Mouse (Mus musculus): Measurements from ENCODE around the gene Mydgf. TPM values are rescaled to one million over a fixed set of nuclear protein-coding genes. Genes with fewer than 3 reads are reported as not detected.

The Mydgf gene
- polyA plus RNA-seq, 1 experiment from 2014 or later: 74.2 TPM

GRCm38 (mm10) chr17:56185281-56186141 is 1.8 kb upstream of the Mydgf start:
- Histone ChIP-seq H3K4me2 (peak overlapping the region; percentile 27; the same call in 1 of the 2 replicates), H3K27ac (replicated peaks) (peak overlapping the region; percentile 83), H3K9ac (peak overlapping the region; percentile 51; the same call in 1 of the 2 replicates), H3K9me3 (no peaks in the 10 kb centered on the region), H3K4me1 (replicated peaks) (peaks cover 31% of the 10 kb centered on the region), H3K36me3 (peaks cover 59% of the 10 kb centered on the region), H3K27me3 (no peaks in the 10 kb centered on the region), H3K4me3 (no peak overlapping the region)
- 19% methylated on average over 11 of the region's 11 CpGs for WGBS
- peak; percentile 13; the same call in 1 of the 2 replicates for ATAC-seq (ENCODE audit: low read depth)

GRCm38 (mm10) chr17:56182975-56183657 is 604 bp downstream of the Mydgf start:
- H3K4me3 ChIP-seq: peak overlapping the region; percentile 88
- H3K9me3 ChIP-seq: no peaks in the 10 kb centered on the region
- peak overlapping the region; percentile 68 for H3K27ac ChIP-seq (replicated peaks)
- 3% methylated on average over 14 of the region's 14 CpGs for WGBS
- peak overlapping the region; percentile 94 for H3K4me2 ChIP-seq
- H3K4me1 ChIP-seq (replicated peaks): peaks cover 31% of the 10 kb centered on the region
- H3K36me3 ChIP-seq: peaks cover 57% of the 10 kb centered on the region
- H3K9ac ChIP-seq: peak overlapping the region; percentile 88
- peak; percentile 49 for ATAC-seq (ENCODE audit: low read depth)
- H3K27me3 ChIP-seq: no peaks in the 10 kb centered on the region

DNA sequence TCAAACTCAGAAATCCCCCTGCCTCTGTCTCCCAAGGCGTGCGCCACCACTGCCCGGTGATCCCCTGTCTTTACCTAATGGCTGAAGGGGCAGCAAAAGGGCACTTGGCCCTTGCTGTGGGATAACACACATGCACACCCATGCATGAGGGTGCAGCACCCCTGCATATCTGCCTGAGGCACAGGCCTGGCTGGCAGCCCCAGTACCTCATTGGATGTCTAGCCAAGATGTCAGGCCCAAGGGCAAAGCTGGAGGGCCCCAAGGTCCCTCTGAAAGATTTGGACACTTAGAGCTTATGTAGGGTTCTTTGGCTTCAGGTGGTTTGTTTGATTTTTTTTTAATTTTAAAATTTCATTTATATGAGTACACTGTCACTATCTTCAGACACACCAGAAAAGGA is 8.3 kb downstream of the Mydgf start:
- 99% methylated on average over 3 of the region's 3 CpGs for WGBS
- H3K4me2 ChIP-seq: no peak overlapping the region
- H3K9me3 ChIP-seq: no peaks in the 10 kb centered on the region
- H3K27me3 ChIP-seq: no peaks in the 10 kb centered on the region
- H3K4me3 ChIP-seq: no peak overlapping the region
- no peak overlapping the region for H3K9ac ChIP-seq
- no peak overlapping the region for H3K27ac ChIP-seq (replicated peaks)
- H3K36me3 ChIP-seq: peaks cover 61% of the 10 kb centered on the region
- peaks cover 12% of the 10 kb centered on the region for H3K4me1 ChIP-seq (replicated peaks)
- ATAC-seq (ENCODE audit: low read depth): no peak

- H3K9me3 ChIP-seq: no peaks in the 10 kb centered on the region
- H3K4me2 ChIP-seq: no peak overlapping the region
- H3K36me3 ChIP-seq: peaks cover 42% of the 10 kb centered on the region
- H3K27me3 ChIP-seq: no peaks in the 10 kb centered on the region
- no peak overlapping the region for H3K27ac ChIP-seq (replicated peaks)
- WGBS: 57% methylated on average over 10 of the region's 10 CpGs
- H3K9ac ChIP-seq: no peak overlapping the region
- no peak overlapping the region for H3K4me3 ChIP-seq
- H3K4me1 ChIP-seq (replicated peaks): peaks cover 20% of the 10 kb centered on the region
- ATAC-seq (ENCODE audit: low read depth): no peak
These were observed 10.2 kb downstream of the Mydgf start for GRCm38 (mm10) chr17:56173401-56174046.

GRCm38 (mm10) chr17:56171881-56172280 is 11.8 kb downstream of the Mydgf start:
- Histone ChIP-seq H3K9me3 (no peaks in the 10 kb centered on the region), H3K4me3 (no peak overlapping the region), H3K4me1 (replicated peaks) (peaks cover 20% of the 10 kb centered on the region), H3K9ac (no peak overlapping the region), H3K36me3 (peaks cover 27% of the 10 kb centered on the region), H3K27ac (replicated peaks) (no peak overlapping the region), H3K4me2 (no peak overlapping the region), H3K27me3 (no peaks in the 10 kb centered on the region)
- 89% methylated on average over 17 of the region's 17 CpGs for WGBS
- no peak for ATAC-seq (ENCODE audit: low read depth)

DNA sequence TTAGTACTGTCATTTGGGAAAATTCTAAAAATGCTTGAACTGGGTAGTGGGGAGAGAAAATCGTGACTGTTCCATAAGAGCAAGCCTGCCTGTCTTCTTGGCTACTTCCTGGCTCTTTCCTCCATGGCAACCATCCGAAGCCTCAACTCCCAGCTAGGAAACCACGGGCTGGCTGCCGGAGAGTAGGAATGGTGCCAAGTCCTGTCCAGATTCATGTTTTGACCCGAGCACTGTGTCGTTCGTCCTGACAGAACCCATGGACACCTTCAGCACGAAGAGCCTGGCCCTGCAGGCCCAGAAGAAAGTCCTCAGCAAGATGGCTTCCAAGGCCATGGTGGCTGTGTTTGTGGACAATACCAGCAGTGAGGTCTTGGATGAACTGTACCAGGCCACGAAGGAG is 12.3 kb downstream of the Mydgf start:
- Histone ChIP-seq H3K9ac (no peak overlapping the region), H3K4me1 (replicated peaks) (peaks cover 20% of the 10 kb centered on the region), H3K36me3 (peaks cover 22% of the 10 kb centered on the region), H3K27me3 (no peaks in the 10 kb centered on the region), H3K4me3 (no peak overlapping the region), H3K27ac (replicated peaks) (peak overlapping the region; percentile 39; the same call in 1 of the 2 replicates), H3K4me2 (no peak overlapping the region), H3K9me3 (no peaks in the 10 kb centered on the region)
- ATAC-seq (ENCODE audit: low read depth): no peak
- whole genome bisulfite sequencing: 78% methylated on average over 9 of the region's 9 CpGs

- 0 out of 2 replicates have a peak overlapping the region, but pooled peaks have one; percentile 9 for H3K9ac ChIP-seq
- no peak overlapping the region for H3K4me3 ChIP-seq
- H3K27ac ChIP-seq (replicated peaks): peak overlapping the region; percentile 39
- H3K4me2 ChIP-seq: no peak overlapping the region; the same call in 1 of the 2 replicates
- no peak for ATAC-seq (ENCODE audit: low read depth)
- H3K36me3 ChIP-seq: peaks cover 14% of the 10 kb centered on the region
- no peaks in the 10 kb centered on the region for H3K9me3 ChIP-seq
- H3K4me1 ChIP-seq (replicated peaks): peaks cover 25% of the 10 kb centered on the region
- WGBS: 15% methylated on average over 10 of the region's 10 CpGs
- H3K27me3 ChIP-seq: no peaks in the 10 kb centered on the region
These were observed 13.1 kb downstream of the Mydgf start for GRCm38 (mm10) chr17:56170636-56171035.

DNA sequence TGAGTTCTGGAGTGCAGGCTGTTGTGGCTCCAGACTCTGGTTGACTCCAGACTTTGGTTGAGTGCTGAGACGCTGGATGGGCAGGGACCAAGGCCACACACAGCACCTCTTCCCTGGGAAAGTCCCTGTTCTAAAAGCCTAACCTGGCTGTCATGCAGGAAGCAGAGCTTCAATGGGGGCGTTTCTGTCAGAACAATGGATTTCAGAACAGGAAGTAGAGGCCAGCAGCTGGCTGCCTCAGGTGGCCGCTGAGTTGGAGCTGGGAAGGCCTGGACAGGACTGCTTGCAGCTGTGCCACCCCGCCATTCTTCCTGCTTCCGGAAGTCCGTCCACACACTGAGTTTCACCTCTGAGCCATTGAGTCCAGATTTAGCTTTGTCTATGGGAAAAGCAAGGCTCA is 13.9 kb downstream of the Mydgf start:
- ATAC-seq (ENCODE audit: low read depth): no peak
- Histone ChIP-seq H3K27ac (replicated peaks) (peak overlapping the region; percentile 39), H3K4me2 (no peak overlapping the region), H3K9ac (no peak overlapping the region), H3K4me1 (replicated peaks) (peaks cover 33% of the 10 kb centered on the region), H3K36me3 (peaks cover 7% of the 10 kb centered on the region; the same call in 1 of the 2 replicates), H3K9me3 (no peaks in the 10 kb centered on the region), H3K4me3 (no peak overlapping the region), H3K27me3 (no peaks in the 10 kb centered on the region)
- 69% methylated on average over 6 of the region's 6 CpGs for WGBS

DNA sequence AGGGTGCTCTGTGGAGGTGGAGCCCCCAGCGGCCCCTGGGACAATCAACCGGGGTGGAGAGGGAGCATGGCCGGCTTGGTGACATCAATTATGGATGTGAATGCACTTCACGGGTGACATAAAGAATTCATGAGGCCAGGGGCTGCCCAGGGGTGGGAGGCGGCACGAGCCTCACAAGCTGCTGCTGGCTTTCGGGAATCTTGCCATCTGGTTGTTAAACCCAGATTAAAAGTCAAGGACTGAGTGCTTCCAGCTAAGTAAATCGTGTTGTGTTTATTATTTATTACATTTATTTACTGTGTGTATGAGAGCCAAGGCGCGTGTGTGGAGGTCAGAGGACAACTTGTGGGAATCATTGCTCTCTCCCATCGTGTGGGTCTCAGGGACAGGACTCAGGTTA is 18.0 kb downstream of the Mydgf start:
- H3K9ac ChIP-seq: 0 out of 2 replicates have a peak overlapping the region, but pooled peaks have one; percentile 34
- H3K27ac ChIP-seq (replicated peaks): peak overlapping the region; percentile 74
- 20% methylated on average over 11 of the region's 11 CpGs for WGBS
- no peak for ATAC-seq (ENCODE audit: low read depth)
- H3K4me3 ChIP-seq: no peak overlapping the region
- no peaks in the 10 kb centered on the region for H3K9me3 ChIP-seq
- H3K4me2 ChIP-seq: peak overlapping the region; percentile 24; the same call in 1 of the 2 replicates
- peaks cover 48% of the 10 kb centered on the region for H3K4me1 ChIP-seq (replicated peaks)
- H3K27me3 ChIP-seq: peaks cover 9% of the 10 kb centered on the region; the same call in 1 of the 2 replicates
- H3K36me3 ChIP-seq: no peaks in the 10 kb centered on the region

DNA sequence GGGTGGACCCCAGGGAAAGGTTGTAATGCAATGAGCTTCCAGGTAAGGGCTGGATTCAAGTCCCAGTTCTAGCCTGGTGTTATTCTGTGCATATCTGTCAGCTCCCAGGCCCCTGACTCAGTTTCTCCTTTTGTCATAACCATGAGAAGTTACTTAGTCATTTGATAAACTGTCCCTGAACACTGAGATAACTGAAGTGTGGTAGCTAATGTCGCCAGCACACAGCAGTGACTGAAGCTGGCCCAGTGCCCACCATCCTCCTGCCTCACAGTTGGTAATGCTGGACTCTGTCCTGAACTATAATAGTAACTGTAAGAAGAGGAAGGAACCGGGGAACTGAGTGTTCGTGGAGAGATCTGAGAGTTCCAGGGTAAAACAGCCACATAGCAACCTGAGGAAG is 19.2 kb downstream of the Mydgf start:
- Histone ChIP-seq H3K36me3 (no peaks in the 10 kb centered on the region), H3K9me3 (no peaks in the 10 kb centered on the region), H3K4me2 (no peak overlapping the region), H3K4me3 (no peak overlapping the region), H3K4me1 (replicated peaks) (peaks cover 37% of the 10 kb centered on the region), H3K27me3 (peaks cover 18% of the 10 kb centered on the region; the same call in 1 of the 2 replicates), H3K9ac (no peak overlapping the region), H3K27ac (replicated peaks) (0 out of 2 replicates have a peak overlapping the region, but pooled peaks have one; percentile 74)
- ATAC-seq (ENCODE audit: low read depth): no peak
- 67% methylated on average over 3 of the region's 3 CpGs for WGBS

- no peaks in the 10 kb centered on the region for H3K36me3 ChIP-seq
- peaks cover 22% of the 10 kb centered on the region for H3K27me3 ChIP-seq
- no peak overlapping the region for H3K9ac ChIP-seq
- H3K4me2 ChIP-seq: peak overlapping the region; percentile 72
- no peak for ATAC-seq (ENCODE audit: low read depth)
- 82% methylated on average over 6 of the region's 6 CpGs for WGBS
- no peak overlapping the region for H3K4me3 ChIP-seq
- H3K27ac ChIP-seq (replicated peaks): no peak overlapping the region
- H3K9me3 ChIP-seq: no peaks in the 10 kb centered on the region
- H3K4me1 ChIP-seq (replicated peaks): peaks cover 37% of the 10 kb centered on the region
These were observed 20.1 kb downstream of the Mydgf start for GRCm38 (mm10) chr17:56163523-56164102.

All from neural tube, embryonic 13.5 days (tissue).